Mouse (Mus musculus) liver, embryonic 13.5 days (tissue): ENCODE measurements at regions not wholly inside any gene's neighbourhood (a gene's known extent, or its start where the extent isn't known, plus 50 kb on each side); places are given as distances from the start of the nearest gene placed in this dataset.

ENCODE experiments used
- ATAC-seq: fragments of 200-750 bp; cut with Nextera tagmentation; 2 replicates; pipeline ENCODE4 v1.8.0; 2017; ENCODE audit warnings: low read depth, mild to moderate bottlenecking, moderate number of reproducible peaks, moderate library complexity
- DNase-seq: peaks from one replicate; pipeline ENCODE4 v3.0.0; 2022
- H3K27ac ChIP-seq: fragments of 300-500 bp; sonication (generic); 2 replicates; pipeline ENCODE4 v1.5.1; 2015; ENCODE audit warnings: moderate library complexity, mild to moderate bottlenecking, inconsistent platforms
- H3K27me3 ChIP-seq: fragments of 300-500 bp; sonication (generic); 2 replicates; pipeline ENCODE4 v1.6.1; 2015; ENCODE audit warnings: mild to moderate bottlenecking, inconsistent platforms
- H3K36me3 ChIP-seq: fragments of 300-500 bp; sonication (generic); 2 replicates; pipeline ENCODE4 v1.6.1; 2015; ENCODE audit warnings: mild to moderate bottlenecking, inconsistent platforms
- H3K4me1 ChIP-seq: fragments of 300-500 bp; sonication (generic); replicated peaks from 2 replicates; pipeline ENCODE4 v1.6.1; 2015; ENCODE audit warnings: inconsistent platforms
- H3K4me2 ChIP-seq: fragments of 300-500 bp; sonication (generic); 2 replicates; pipeline ENCODE4 v1.6.1; 2015; ENCODE audit warnings: inconsistent platforms, mild to moderate bottlenecking, moderate library complexity
- H3K4me3 ChIP-seq: fragments of 300-500 bp; sonication (generic); replicated peaks from 2 replicates; pipeline ENCODE4 v1.5.1; 2015; ENCODE audit warnings: mild to moderate bottlenecking, inconsistent platforms
- H3K9ac ChIP-seq: fragments of 300-500 bp; sonication (generic); 2 replicates; pipeline ENCODE4 v1.6.1; 2015; ENCODE audit warnings: mild to moderate bottlenecking, inconsistent platforms
- H3K9me3 ChIP-seq: fragments of 300-500 bp; sonication (generic); replicated peaks from 2 replicates; pipeline ENCODE4 v1.6.1; 2016; ENCODE audit warnings: inconsistent platforms
- WGBS: fragments of 180-500 bp; shearing (Covaris S2); methylation state at CpG from one replicate; pipeline ENCODE4 v1.1.7; 2015; ENCODE audit not compliant: insufficient replicate concordance; 5-methylcytosine and 5-hydroxymethylcytosine counted together

DNA sequence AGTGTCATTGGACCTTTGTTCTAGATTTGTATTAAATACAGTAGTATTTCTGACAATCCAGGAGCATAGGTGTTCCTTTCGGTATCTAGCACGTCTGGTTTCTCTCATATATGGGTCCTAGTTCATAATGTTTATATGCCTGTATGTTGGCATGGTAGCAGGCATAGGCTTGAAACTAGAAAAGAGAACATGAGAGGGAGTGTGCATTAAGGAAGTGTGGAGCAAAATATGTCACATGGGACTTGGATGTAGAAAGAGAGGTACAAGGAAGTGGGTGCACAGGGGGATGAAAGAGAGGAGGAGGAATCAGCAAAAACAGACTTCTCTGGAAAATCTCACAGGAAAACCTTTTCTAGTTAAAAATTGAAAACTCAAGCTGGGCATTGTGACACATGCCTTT is 176.2 kb upstream of the Trpm3 start:
- ATAC-seq = no peak
- Histone ChIP-seq H3K9me3 (no peaks in the 10 kb centered on the region), H3K4me2 (no peak overlapping the region), H3K27me3 (no peaks in the 10 kb centered on the region), H3K4me1 (no peaks in the 10 kb centered on the region), H3K9ac (no peak overlapping the region), H3K27ac (no peak overlapping the region), H3K36me3 (no peaks in the 10 kb centered on the region), H3K4me3 (no peak overlapping the region)
- 66% methylated on average over 2 of the region's 2 CpGs for WGBS
- DNase-seq = no peak

GRCm38 (mm10) chr19:21989857-21990256 is 149.0 kb upstream of the Trpm3 start:
- 71% methylated on average over 4 of the region's 4 CpGs for WGBS
- ATAC-seq (no peak), DNase-seq (no peak)
- H3K9ac ChIP-seq = no peak overlapping the region
- no peaks in the 10 kb centered on the region for H3K4me1 ChIP-seq
- H3K27ac ChIP-seq = no peak overlapping the region
- no peak overlapping the region for H3K4me2 ChIP-seq
- no peaks in the 10 kb centered on the region for H3K9me3 ChIP-seq
- H3K36me3 ChIP-seq = no peaks in the 10 kb centered on the region
- H3K27me3 ChIP-seq = no peaks in the 10 kb centered on the region
- no peak overlapping the region for H3K4me3 ChIP-seq

DNA sequence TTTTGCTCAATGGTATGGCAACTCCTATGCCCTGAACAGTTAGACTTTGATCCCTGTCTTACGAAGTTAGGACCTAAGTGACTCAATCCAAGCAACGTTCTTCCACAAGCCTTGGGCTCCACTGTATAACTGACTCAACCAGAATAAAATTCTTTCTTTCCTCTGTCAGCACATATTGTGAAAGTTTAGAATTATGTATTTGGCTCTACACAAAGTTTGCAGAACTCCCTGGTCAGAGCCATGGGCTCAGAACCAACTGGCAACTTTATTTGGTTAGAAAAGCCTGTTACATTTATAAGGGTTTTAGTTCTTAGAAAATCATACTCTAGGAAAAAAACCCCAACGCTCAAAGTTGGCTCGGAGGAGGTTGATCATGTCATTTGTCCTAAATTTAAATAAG is 147.9 kb upstream of the Trpm3 start:
- H3K27me3 ChIP-seq = no peaks in the 10 kb centered on the region
- no peaks in the 10 kb centered on the region for H3K4me1 ChIP-seq
- H3K4me2 ChIP-seq = no peak overlapping the region
- WGBS = 76% methylated on average over 4 of the region's 4 CpGs
- no peak overlapping the region for H3K27ac ChIP-seq
- H3K9ac ChIP-seq = no peak overlapping the region
- no peaks in the 10 kb centered on the region for H3K9me3 ChIP-seq
- no peak for DNase-seq
- H3K4me3 ChIP-seq = no peak overlapping the region
- no peaks in the 10 kb centered on the region for H3K36me3 ChIP-seq
- no peak for ATAC-seq

- Histone ChIP-seq H3K36me3 (no peaks in the 10 kb centered on the region), H3K9me3 (no peaks in the 10 kb centered on the region)
- no peak for ATAC-seq
Observed at GRCm38 (mm10) chr19:21991413-21991812, 147.4 kb upstream of the Trpm3 start.

DNA sequence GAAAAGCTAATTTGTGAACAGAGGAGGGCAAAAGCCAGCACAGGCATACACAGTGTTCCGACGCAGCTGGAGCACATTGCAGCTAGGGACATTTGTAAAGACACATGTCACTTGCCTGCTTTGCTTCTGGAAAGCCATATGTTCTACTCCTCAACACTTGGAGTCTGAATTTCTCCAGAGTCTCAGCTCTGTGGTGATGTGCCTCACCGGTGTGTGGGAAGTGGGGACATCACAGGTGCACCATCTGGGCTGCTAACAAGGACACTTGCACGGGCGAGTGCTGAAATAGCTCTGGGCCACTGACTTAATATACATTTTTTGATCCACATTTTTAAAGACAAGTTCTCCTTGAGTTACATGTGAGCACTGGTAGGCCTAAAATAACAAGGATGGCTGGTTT is 139.2 kb upstream of the Trpm3 start:
- 70% methylated on average over 5 of the region's 5 CpGs for WGBS
- Histone ChIP-seq H3K27ac (no peak overlapping the region), H3K4me1 (no peaks in the 10 kb centered on the region), H3K9ac (no peak overlapping the region), H3K4me2 (no peak overlapping the region), H3K4me3 (no peak overlapping the region), H3K27me3 (no peaks in the 10 kb centered on the region), H3K9me3 (no peaks in the 10 kb centered on the region), H3K36me3 (no peaks in the 10 kb centered on the region)
- ATAC-seq (no peak), DNase-seq (no peak)

More at GRCm38 (mm10) chr19:21991413-21991812, 147.4 kb upstream of the Trpm3 start:
- no peak overlapping the region for H3K9ac ChIP-seq
- no peak overlapping the region for H3K4me3 ChIP-seq
- no peaks in the 10 kb centered on the region for H3K27me3 ChIP-seq
- no peaks in the 10 kb centered on the region for H3K4me1 ChIP-seq
- no peak for DNase-seq
- H3K4me2 ChIP-seq = no peak overlapping the region
- no peak overlapping the region for H3K27ac ChIP-seq

GRCm38 (mm10) chr19:22008053-22008935 is 130.6 kb upstream of the Trpm3 start:
- ATAC-seq = no peak
- Histone ChIP-seq H3K9ac (no peak overlapping the region), H3K9me3 (no peaks in the 10 kb centered on the region), H3K4me1 (no peaks in the 10 kb centered on the region), H3K27ac (no peak overlapping the region), H3K4me2 (no peak overlapping the region), H3K4me3 (no peak overlapping the region), H3K27me3 (no peaks in the 10 kb centered on the region), H3K36me3 (no peaks in the 10 kb centered on the region)
- 66% methylated on average over 13 of the region's 13 CpGs for WGBS
- DNase-seq = no peak

DNA sequence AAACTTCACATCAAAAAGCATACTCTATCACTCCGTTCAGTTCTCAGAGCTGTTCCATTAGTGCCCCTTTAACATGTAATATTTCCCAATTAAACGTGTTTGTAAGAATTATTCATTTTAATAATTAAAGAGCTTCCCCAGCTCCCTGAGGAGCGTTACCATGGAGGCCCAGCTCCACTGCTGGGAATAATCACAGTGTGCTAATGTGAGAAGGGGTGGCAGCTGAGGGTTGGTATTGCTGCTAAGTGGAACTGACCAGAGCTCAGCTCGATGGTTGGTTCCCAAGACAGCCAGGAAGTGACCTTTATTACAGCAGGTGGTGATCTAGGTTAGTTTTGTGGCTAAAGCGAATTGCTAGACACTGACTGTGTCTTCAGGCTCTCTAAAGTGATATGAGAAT is 128.6 kb upstream of the Trpm3 start:
- Histone ChIP-seq H3K27ac (no peak overlapping the region), H3K4me2 (no peak overlapping the region), H3K4me3 (no peak overlapping the region), H3K27me3 (no peaks in the 10 kb centered on the region), H3K4me1 (no peaks in the 10 kb centered on the region), H3K9ac (no peak overlapping the region), H3K9me3 (no peaks in the 10 kb centered on the region), H3K36me3 (no peaks in the 10 kb centered on the region)
- 56% methylated on average over 5 of the region's 5 CpGs for WGBS
- ATAC-seq (no peak), DNase-seq (no peak)

GRCm38 (mm10) chr19:22015854-22016610 is 122.8 kb upstream of the Trpm3 start:
- H3K4me3 ChIP-seq = no peak overlapping the region
- no peak overlapping the region for H3K4me2 ChIP-seq
- no peak for ATAC-seq
- H3K27me3 ChIP-seq = no peaks in the 10 kb centered on the region
- no peaks in the 10 kb centered on the region for H3K36me3 ChIP-seq
- no peak overlapping the region for H3K9ac ChIP-seq
- no peak overlapping the region for H3K27ac ChIP-seq
- DNase-seq = no peak
- no peaks in the 10 kb centered on the region for H3K4me1 ChIP-seq
- WGBS = 69% methylated on average over 3 of the region's 3 CpGs
- no peaks in the 10 kb centered on the region for H3K9me3 ChIP-seq

DNA sequence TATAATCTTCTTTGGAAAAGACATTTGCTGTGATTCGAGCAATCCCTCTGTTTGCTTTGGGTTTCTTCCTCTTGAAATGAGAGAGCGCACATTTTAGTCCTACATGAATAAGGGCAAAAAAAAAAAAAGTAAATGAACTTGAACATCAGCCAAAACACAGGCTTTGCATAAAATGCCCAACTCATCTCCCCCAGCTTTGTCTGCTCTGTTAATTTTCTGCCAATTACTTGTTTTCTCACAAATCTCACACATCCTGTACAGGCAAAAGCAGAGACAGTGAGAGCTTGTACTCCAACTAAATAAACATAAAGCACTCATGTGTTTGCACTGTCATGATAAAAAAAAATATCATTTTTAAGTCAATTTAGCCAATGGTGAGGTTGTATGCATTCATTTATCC is 121.4 kb upstream of the Trpm3 start:
- Histone ChIP-seq H3K9ac (no peak overlapping the region), H3K4me2 (no peak overlapping the region), H3K27ac (no peak overlapping the region), H3K36me3 (no peaks in the 10 kb centered on the region), H3K4me3 (no peak overlapping the region), H3K4me1 (no peaks in the 10 kb centered on the region), H3K27me3 (no peaks in the 10 kb centered on the region), H3K9me3 (no peaks in the 10 kb centered on the region)
- ATAC-seq (no peak), DNase-seq (no peak)
- WGBS = 82% methylated on average over 2 of the region's 2 CpGs

GRCm38 (mm10) chr19:22027577-22027976 is 111.3 kb upstream of the Trpm3 start:
- no peak overlapping the region for H3K4me2 ChIP-seq
- H3K27me3 ChIP-seq = no peaks in the 10 kb centered on the region
- no peak overlapping the region for H3K27ac ChIP-seq
- H3K36me3 ChIP-seq = no peaks in the 10 kb centered on the region
- H3K4me3 ChIP-seq = no peak overlapping the region
- no peaks in the 10 kb centered on the region for H3K9me3 ChIP-seq
- DNase-seq (no peak), ATAC-seq (no peak)
- no peaks in the 10 kb centered on the region for H3K4me1 ChIP-seq
- H3K9ac ChIP-seq = no peak overlapping the region

GRCm38 (mm10) chr19:22047657-22048056 is 91.2 kb upstream of the Trpm3 start:
- DNase-seq (no peak), ATAC-seq (no peak)
- Histone ChIP-seq H3K9ac (no peak overlapping the region), H3K4me1 (no peaks in the 10 kb centered on the region), H3K27me3 (no peaks in the 10 kb centered on the region), H3K4me3 (no peak overlapping the region), H3K4me2 (no peak overlapping the region), H3K36me3 (no peaks in the 10 kb centered on the region), H3K27ac (no peak overlapping the region), H3K9me3 (no peaks in the 10 kb centered on the region)
- WGBS = 71% methylated on average over 6 of the region's 6 CpGs

- H3K27ac ChIP-seq = no peak overlapping the region
- 66% methylated on average over 8 of the region's 8 CpGs for WGBS
- no peaks in the 10 kb centered on the region for H3K36me3 ChIP-seq
- no peaks in the 10 kb centered on the region for H3K27me3 ChIP-seq
- DNase-seq = no peak
- H3K4me3 ChIP-seq = no peak overlapping the region
- no peaks in the 10 kb centered on the region for H3K9me3 ChIP-seq
- no peak overlapping the region for H3K4me2 ChIP-seq
- ATAC-seq = no peak
- no peaks in the 10 kb centered on the region for H3K4me1 ChIP-seq
- H3K9ac ChIP-seq = no peak overlapping the region
Observed at GRCm38 (mm10) chr19:22066302-22066701, 72.5 kb upstream of the Trpm3 start.
